Mouse (Mus musculus): ENCODE measurements around the gene Lrrc49. TPM values are rescaled to one million over a fixed set of nuclear protein-coding genes. Genes with fewer than 3 reads are reported as not detected.

The Lrrc49 gene
- 0.24 and 0.34 TPM in 2 replicates for polyA plus RNA-seq (2012; ENCODE audit: low replicate concordance)

GRCm38 (mm10) chr9:60687891-60688324, at the start of gene Lrrc49:
Lrrc49 (minus strand) TSS chr9:60688158.

GRCm38 (mm10) chr9:60712771-60713541, 25.0 kb upstream of the Lrrc49 start, which contains the start of gene Larp6:
Larp6 (plus strand) TSS chr9:60712989.

GRCm38 (mm10) chr9:60521806-60522264, 166.1 kb downstream of the Lrrc49 start, which contains the start of gene Thsd4:
Thsd4 (minus strand) TSS chr9:60522046.

Other genes with a start within 250 kb of the Lrrc49 start
- gene Thsd4, start 166.1 kb downstream of the Lrrc49 start, polyA plus RNA-seq (2012; ENCODE audit: low replicate concordance): 0.04 and 0.21 TPM in 2 replicates
- not detected in 2 replicates for gene Larp6, start 24.8 kb upstream of the Lrrc49 start, polyA plus RNA-seq (2012; ENCODE audit: low replicate concordance)
- gene Uaca, start 106.4 kb upstream of the Lrrc49 start, polyA plus RNA-seq (2012; ENCODE audit: low replicate concordance): 0.12 and 0.44 TPM in 2 replicates

All from hematopoietic multipotent progenitor cell, adult 10-12 weeks (in vitro differentiated cells).